Comparison of ENCODE assay signal across 17 mouse cellular contexts in genomic region chr13:6365169-6365568, GRCm38 (mm10).
DNase-seq lines count a peak whose midpoint lies in the region; ATAC-seq and TF ChIP-seq lines count a peak whose summit lies in the region.
"Had no signal": no experiment of that assay in that cellular context is flagged by ENCODE, and none has a peak within 500 bp of the region (broad histone marks: within the 10 kb centered on the region; RNA-seq: fewer than 3 reads in every experiment).

No protein-coding gene starts in this region.

- H3K27me3 ChIP-seq in hindbrain, postnatal 0 days (ENCODE audit: insufficient read depth, low read length) = no peaks in the 10 kb centered on the region
- H3K27me3 ChIP-seq in hindbrain, embryonic 11.5 days (ENCODE audit: control insufficient read depth, insufficient read depth, low read length) = no peaks in the 10 kb centered on the region
- H3K27me3 ChIP-seq in intestine, postnatal 0 days (replicated peaks; ENCODE audit: control insufficient read depth, insufficient read depth, low read length) = no peaks in the 10 kb centered on the region
- H3K27me3 ChIP-seq: megakaryocyte, embryonic 14.5 days had no signal

- H3K9me3 ChIP-seq in hindbrain, postnatal 0 days (ENCODE audit: low read length) = no peaks in the 10 kb centered on the region
- H3K9me3 ChIP-seq in hindbrain, embryonic 11.5 days (ENCODE audit: control insufficient read depth, low read length) = no peaks in the 10 kb centered on the region
- no peaks in the 10 kb centered on the region for H3K9me3 ChIP-seq in intestine, postnatal 0 days (ENCODE audit: control insufficient read depth)
- H3K9me3 ChIP-seq: megakaryocyte, embryonic 14.5 days had no signal

- no peak overlapping the region for H3K4me2 ChIP-seq in hindbrain, postnatal 0 days (ENCODE audit: low read depth, low read length)
- H3K4me2 ChIP-seq in hindbrain, embryonic 11.5 days (replicated peaks; ENCODE audit: low read depth, low read length) = no peak overlapping the region
- H3K4me2 ChIP-seq in intestine, postnatal 0 days (replicated peaks; ENCODE audit: low read depth) = no peak overlapping the region
- H3K4me2 ChIP-seq: lung, embryonic 14.5 days had no signal

- no peak overlapping the region for H3K4me3 ChIP-seq in hindbrain, postnatal 0 days (ENCODE audit: low read length)
- H3K4me3 ChIP-seq in hindbrain, embryonic 11.5 days (ENCODE audit: low read depth, low read length) = no peak overlapping the region
- no peak overlapping the region for H3K4me3 ChIP-seq in intestine, postnatal 0 days (ENCODE audit: low read depth, low read length)
- H3K4me3 ChIP-seq: erythroblast, embryonic 14.5 days; layer of hippocampus, adult 2 months; megakaryocyte, embryonic 14.5 days had no signal

- H3K36me3 ChIP-seq in hindbrain, postnatal 0 days (ENCODE audit: insufficient read depth, low read length) = no peaks in the 10 kb centered on the region
- H3K36me3 ChIP-seq in hindbrain, embryonic 11.5 days (ENCODE audit: control insufficient read depth, insufficient read depth, low read length) = no peaks in the 10 kb centered on the region
- no peaks in the 10 kb centered on the region for H3K36me3 ChIP-seq in intestine, postnatal 0 days (ENCODE audit: control insufficient read depth, insufficient read depth)

- DNase-seq in adrenal gland, postnatal 14 days = peak; percentile 3
- DNase-seq in adrenal gland, adult 8-10 months = no peak
- DNase-seq in hindbrain, postnatal 0 days (ENCODE audit: low spot score) = peak; percentile 69
- DNase-seq in hindbrain, embryonic 11.5 days (ENCODE audit: low spot score) = no peak
- DNase-seq in brain, embryonic 14.5 days (ENCODE audit: low read depth) = peak; percentile 57
- peak; percentile 11 for DNase-seq in retina, embryonic 14.5 days (ENCODE audit: low spot score)
- DNase-seq in kidney, postnatal 4 days = no peak
- DNase-seq: cerebellum, postnatal 25 days; gastrocnemius, postnatal 36 days; heart, postnatal 10 days; kidney, adult 2 months; lung, embryonic 14.5 days had no signal

- 61% methylated on average over 4 of the region's 4 CpGs for WGBS in hindbrain, postnatal 0 days
- WGBS in hindbrain, embryonic 11.5 days = 87% methylated on average over 4 of the region's 4 CpGs
- 92% methylated on average over 4 of the region's 4 CpGs for WGBS in intestine, postnatal 0 days

- TF ChIP-seq POLR2A in brain, embryonic 14.5 days (IDR thresholded peaks at IDR 0.05; ENCODE audit: borderline replicate concordance, extremely low read depth, insufficient read depth, insufficient read length, poor library complexity, severe bottlenecking) = no peak

- ATAC-seq in hindbrain, postnatal 0 days = peak; percentile 62
- ATAC-seq in hindbrain, embryonic 11.5 days (ENCODE audit: low FRiP score) = no peak
- ATAC-seq in intestine, postnatal 0 days = no peak

- no peaks in the 10 kb centered on the region for H3K4me1 ChIP-seq in hindbrain, postnatal 0 days (ENCODE audit: insufficient read depth, low read length)
- no peaks in the 10 kb centered on the region for H3K4me1 ChIP-seq in hindbrain, embryonic 11.5 days (replicated peaks; ENCODE audit: control insufficient read depth, insufficient read depth, low read length)
- H3K4me1 ChIP-seq in intestine, postnatal 0 days (replicated peaks; ENCODE audit: control insufficient read depth, insufficient read depth, low read length) = no peaks in the 10 kb centered on the region
- H3K4me1 ChIP-seq: megakaryocyte, embryonic 14.5 days had no signal

- TF ChIP-seq CTCF in hindbrain, postnatal 0 days (IDR thresholded peaks at IDR 0.05; ENCODE audit: low read depth) = no peak
- no peak for TF ChIP-seq CTCF in brain, embryonic 14.5 days (IDR thresholded peaks at IDR 0.05; ENCODE audit: borderline replicate concordance, extremely low read depth, insufficient read depth, insufficient read length)
- TF ChIP-seq CTCF in intestine, postnatal 0 days (IDR thresholded peaks at IDR 0.05; ENCODE audit: low read depth) = no peak

- H3K9ac ChIP-seq in hindbrain, postnatal 0 days (replicated peaks; ENCODE audit: low read length) = no peak overlapping the region
- no peak overlapping the region for H3K9ac ChIP-seq in hindbrain, embryonic 11.5 days (ENCODE audit: low read depth, low read length)
- H3K9ac ChIP-seq in intestine, postnatal 0 days (ENCODE audit: low read depth, low read length) = no peak overlapping the region
- H3K9ac ChIP-seq: lung, embryonic 14.5 days had no signal

- no peak overlapping the region for H3K27ac ChIP-seq in hindbrain, postnatal 0 days
- no peak overlapping the region for H3K27ac ChIP-seq in hindbrain, embryonic 11.5 days (ENCODE audit: low read depth, low read length)
- H3K27ac ChIP-seq in intestine, postnatal 0 days (ENCODE audit: low read depth, low read length) = no peak overlapping the region
- H3K27ac ChIP-seq: layer of hippocampus, adult 2 months; stomach, postnatal 0 days had no signal

Comparison
In these comparisons a context has a peak if more than half of its experiments do, and no peak if none do; other contexts are left out.
1. DNase-seq: peak in adrenal gland, postnatal 14 days (single experiment), hindbrain, postnatal 0 days (single experiment), brain, embryonic 14.5 days (single experiment) and retina, embryonic 14.5 days (single experiment); none in adrenal gland, adult 8-10 months (single experiment), hindbrain, embryonic 11.5 days (single experiment) and kidney, postnatal 4 days (0 of 2).